Mouse (Mus musculus) kidney, embryonic 15.5 days (tissue): ENCODE results near the gene Zcchc24. TPM values are rescaled to one million over a fixed set of nuclear protein-coding genes. Genes with fewer than 3 reads are reported as not detected.

Experiments used
- ATAC-seq: fragments of 200-750 bp; cut with Nextera tagmentation; replicated peaks from 2 replicates; pipeline ENCODE4 v1.8.0; 2017; ENCODE audit warnings: moderate TSS enrichment; ENCODE audit not compliant: low FRiP score
- H3K27ac ChIP-seq: fragments of 300-500 bp; sonication (generic); 2 replicates; pipeline ENCODE4 v1.5.1; 2015; ENCODE audit warnings: mild to moderate bottlenecking, inconsistent platforms
- H3K27me3 ChIP-seq: fragments of 300-500 bp; sonication (generic); 2 replicates; pipeline ENCODE4 v1.6.1; 2015; ENCODE audit warnings: inconsistent platforms
- H3K36me3 ChIP-seq: fragments of 300-500 bp; sonication (generic); 2 replicates; pipeline ENCODE4 v1.6.1; 2015; ENCODE audit warnings: inconsistent platforms
- H3K4me1 ChIP-seq: fragments of 300-500 bp; sonication (generic); 2 replicates; pipeline ENCODE4 v1.6.1; 2015; ENCODE audit warnings: inconsistent platforms
- H3K4me2 ChIP-seq: fragments of 300-500 bp; sonication (generic); 2 replicates; pipeline ENCODE4 v1.6.1; 2015; ENCODE audit warnings: moderate library complexity, mild to moderate bottlenecking, inconsistent platforms
- H3K4me3 ChIP-seq: fragments of 300-500 bp; sonication (generic); replicated peaks from 2 replicates; pipeline ENCODE4 v1.5.1; 2015; ENCODE audit warnings: mild to moderate bottlenecking, inconsistent platforms
- H3K9ac ChIP-seq: fragments of 300-500 bp; sonication (generic); 2 replicates; pipeline ENCODE4 v1.6.1; 2015; ENCODE audit warnings: mild to moderate bottlenecking, inconsistent platforms
- H3K9me3 ChIP-seq: fragments of 300-500 bp; sonication (generic); replicated peaks from 2 replicates; pipeline ENCODE4 v1.6.1; 2016; ENCODE audit warnings: inconsistent platforms
- WGBS: fragments of 180-500 bp; shearing (Covaris S2); methylation state at CpG from one replicate; pipeline ENCODE4 v1.1.7; 2015; ENCODE audit warnings: mixed read lengths; 5-methylcytosine and 5-hydroxymethylcytosine counted together
- polyA plus RNA-seq: library from polyadenylated mRNA; unstranded; fragments of >200 nt; fragmentation: Nextera tagmentation; extraction: Ambion mirVana; gene quantifications from 2 replicates; pipeline ENCODE4 v1.2.1, GENCODE M21; 2015

Zcchc24 gene
- polyA plus RNA-seq, 1 experiment from 2014 or later = 21.0 TPM

- WGBS = 68% methylated on average over 7 of the region's 7 CpGs
- no peak for ATAC-seq
- H3K9me3 ChIP-seq = no peaks in the 10 kb centered on the region
- no peaks in the 10 kb centered on the region for H3K27me3 ChIP-seq
- H3K36me3 ChIP-seq = peaks cover 14% of the 10 kb centered on the region
- H3K4me3 ChIP-seq = no peak overlapping the region
- H3K9ac ChIP-seq = no peak overlapping the region
- peaks cover 62% of the 10 kb centered on the region for H3K4me1 ChIP-seq
- H3K27ac ChIP-seq = 0 out of 2 replicates have a peak overlapping the region, but pooled peaks have one; percentile 0
- H3K4me2 ChIP-seq = no peak overlapping the region
These were observed 12.4 kb downstream of the Zcchc24 start for GRCm38 (mm10) chr14:25756385-25756990.

GRCm38 (mm10) chr14:25755541-25755940, 13.3 kb downstream of the Zcchc24 start:
- peaks cover 53% of the 10 kb centered on the region for H3K4me1 ChIP-seq

GRCm38 (mm10) chr14:25754531-25755484, 14.0 kb downstream of the Zcchc24 start:
- no peak overlapping the region for H3K4me3 ChIP-seq
- peaks cover 14% of the 10 kb centered on the region for H3K36me3 ChIP-seq
- no peaks in the 10 kb centered on the region for H3K27me3 ChIP-seq
- peak overlapping the region; percentile 23; the same call in 1 of the 2 replicates for H3K27ac ChIP-seq
- 36% methylated on average over 19 of the region's 19 CpGs for WGBS
- no peak overlapping the region for H3K4me2 ChIP-seq
- H3K9ac ChIP-seq = no peak overlapping the region
- H3K4me1 ChIP-seq = peaks cover 49% of the 10 kb centered on the region
- peak; percentile 50 for ATAC-seq
- no peaks in the 10 kb centered on the region for H3K9me3 ChIP-seq

More at GRCm38 (mm10) chr14:25755541-25755940, 13.3 kb downstream of the Zcchc24 start:
- ATAC-seq = no peak
- Histone ChIP-seq H3K27ac (no peak overlapping the region), H3K27me3 (no peaks in the 10 kb centered on the region), H3K9ac (no peak overlapping the region), H3K36me3 (peaks cover 14% of the 10 kb centered on the region), H3K4me3 (no peak overlapping the region), H3K9me3 (no peaks in the 10 kb centered on the region), H3K4me2 (no peak overlapping the region)
- WGBS = 27% methylated on average over 4 of the region's 4 CpGs

GRCm38 (mm10) chr14:25753021-25753420, 15.8 kb downstream of the Zcchc24 start:
- WGBS = 69% methylated on average over 5 of the region's 5 CpGs
- Histone ChIP-seq H3K27ac (no peak overlapping the region), H3K4me2 (no peak overlapping the region), H3K9ac (no peak overlapping the region), H3K4me3 (no peak overlapping the region), H3K4me1 (peaks cover 53% of the 10 kb centered on the region), H3K36me3 (peaks cover 14% of the 10 kb centered on the region), H3K27me3 (no peaks in the 10 kb centered on the region), H3K9me3 (no peaks in the 10 kb centered on the region)
- no peak for ATAC-seq

- WGBS = 87% methylated on average over 5 of the region's 5 CpGs
- Histone ChIP-seq H3K27me3 (no peaks in the 10 kb centered on the region), H3K4me1 (peaks cover 51% of the 10 kb centered on the region), H3K4me2 (no peak overlapping the region), H3K36me3 (peaks cover 20% of the 10 kb centered on the region), H3K9ac (no peak overlapping the region), H3K9me3 (no peaks in the 10 kb centered on the region), H3K27ac (no peak overlapping the region), H3K4me3 (no peak overlapping the region)
- no peak for ATAC-seq
These were observed 17.8 kb downstream of the Zcchc24 start for GRCm38 (mm10) chr14:25751067-25751466.

- no peak overlapping the region for H3K4me3 ChIP-seq
- H3K4me2 ChIP-seq = no peak overlapping the region
- WGBS = 81% methylated on average over 2 of the region's 2 CpGs
- no peak overlapping the region for H3K27ac ChIP-seq
- peaks cover 47% of the 10 kb centered on the region for H3K4me1 ChIP-seq
- ATAC-seq = no peak
- H3K9ac ChIP-seq = no peak overlapping the region
- H3K27me3 ChIP-seq = no peaks in the 10 kb centered on the region
- H3K9me3 ChIP-seq = no peaks in the 10 kb centered on the region
- peaks cover 18% of the 10 kb centered on the region for H3K36me3 ChIP-seq
These were observed 18.3 kb downstream of the Zcchc24 start for GRCm38 (mm10) chr14:25750448-25751015.

- Histone ChIP-seq H3K9me3 (no peaks in the 10 kb centered on the region), H3K4me2 (no peak overlapping the region), H3K9ac (no peak overlapping the region), H3K4me1 (peaks cover 35% of the 10 kb centered on the region), H3K27ac (peak overlapping the region; percentile 33; the same call in 1 of the 2 replicates), H3K27me3 (no peaks in the 10 kb centered on the region), H3K36me3 (peaks cover 24% of the 10 kb centered on the region), H3K4me3 (no peak overlapping the region)
- 0 out of 2 replicates have a peak, but pooled peaks have one; percentile 29 for ATAC-seq
- 37% methylated on average over 13 of the region's 13 CpGs for WGBS
These were observed 19.5 kb downstream of the Zcchc24 start for GRCm38 (mm10) chr14:25749143-25749909.

- whole genome bisulfite sequencing = 69% methylated on average over 7 of the region's 7 CpGs
- peaks cover 21% of the 10 kb centered on the region for H3K36me3 ChIP-seq
- no peak overlapping the region for H3K9ac ChIP-seq
- H3K27me3 ChIP-seq = no peaks in the 10 kb centered on the region
- H3K4me2 ChIP-seq = no peak overlapping the region
- ATAC-seq = no peak
- H3K4me1 ChIP-seq = peaks cover 33% of the 10 kb centered on the region
- no peaks in the 10 kb centered on the region for H3K9me3 ChIP-seq
- no peak overlapping the region for H3K27ac ChIP-seq
- H3K4me3 ChIP-seq = no peak overlapping the region
These were observed 20.7 kb downstream of the Zcchc24 start for GRCm38 (mm10) chr14:25747996-25748756.

GRCm38 (mm10) chr14:25746971-25747945, 21.6 kb downstream of the Zcchc24 start:
- WGBS = 69% methylated on average over 21 of the region's 21 CpGs
- ATAC-seq = no peak
- H3K36me3 ChIP-seq = peaks cover 21% of the 10 kb centered on the region

GRCm38 (mm10) chr14:25746371-25746770, 22.5 kb downstream of the Zcchc24 start:
- peaks cover 35% of the 10 kb centered on the region for H3K4me1 ChIP-seq
- no peak overlapping the region for H3K4me3 ChIP-seq
- ATAC-seq = no peak
- H3K9ac ChIP-seq = no peak overlapping the region
- H3K27me3 ChIP-seq = no peaks in the 10 kb centered on the region
- H3K27ac ChIP-seq = no peak overlapping the region
- 91% methylated on average over 6 of the region's 6 CpGs for WGBS
- H3K9me3 ChIP-seq = no peaks in the 10 kb centered on the region
- no peak overlapping the region for H3K4me2 ChIP-seq
- peaks cover 16% of the 10 kb centered on the region for H3K36me3 ChIP-seq

More at GRCm38 (mm10) chr14:25746971-25747945, 21.6 kb downstream of the Zcchc24 start:
- Histone ChIP-seq H3K27me3 (no peaks in the 10 kb centered on the region), H3K4me1 (peaks cover 33% of the 10 kb centered on the region), H3K4me3 (no peak overlapping the region), H3K9me3 (no peaks in the 10 kb centered on the region), H3K9ac (no peak overlapping the region), H3K27ac (no peak overlapping the region), H3K4me2 (no peak overlapping the region)
